Mouse (Mus musculus): ENCODE measurements at regions not wholly inside any gene's neighbourhood (a gene's known extent, or its start where the extent isn't known, plus 50 kb on each side); places are given as distances from the start of the nearest gene placed in this dataset.
A peak's percentile ranks its signal among the peaks of the same experiment; 100 is the strongest.

GRCm38 (mm10) chr12:10178718-10179117 lies 191.1 kb upstream of the Nt5c1b start:
- H3K36me3 ChIP-seq (ENCODE audit: control insufficient read depth, insufficient read depth, low read length): no peaks in the 10 kb centered on the region
- H3K4me1 ChIP-seq (ENCODE audit: control insufficient read depth, insufficient read depth, low read length): no peaks in the 10 kb centered on the region; the same call in 1 of the 2 replicates
- no peak overlapping the region for H3K4me3 ChIP-seq (ENCODE audit: insufficient read depth, low read depth, low read length)
- TF ChIP-seq POLR2A (IDR thresholded peaks at IDR 0.05; ENCODE audit: low read depth, low read length) (no peak), CTCF (conservative IDR thresholded peaks at IDR 0.05; ENCODE audit: insufficient read depth, insufficient read length, low read depth, low read length) (no peak)
- no peak for DNase-seq
- no peaks in the 10 kb centered on the region for H3K27me3 ChIP-seq (replicated peaks; ENCODE audit: control insufficient read depth, insufficient read depth, low read length)
- WGBS: 90% methylated on average over 4 of the region's 4 CpGs
- no peak overlapping the region for H3K27ac ChIP-seq (ENCODE audit: insufficient read depth, low read depth, low read length)

- Histone ChIP-seq H3K4me1 (ENCODE audit: control insufficient read depth, insufficient read depth, low read length) (no peaks in the 10 kb centered on the region; the same call in 1 of the 2 replicates), H3K27me3 (replicated peaks; ENCODE audit: control insufficient read depth, insufficient read depth, low read length) (no peaks in the 10 kb centered on the region), H3K36me3 (ENCODE audit: control insufficient read depth, insufficient read depth, low read length) (no peaks in the 10 kb centered on the region), H3K27ac (ENCODE audit: insufficient read depth, low read depth, low read length) (no peak overlapping the region), H3K4me3 (ENCODE audit: insufficient read depth, low read depth, low read length) (no peak overlapping the region)
- TF ChIP-seq POLR2A (IDR thresholded peaks at IDR 0.05; ENCODE audit: low read depth, low read length) (no peak), CTCF (conservative IDR thresholded peaks at IDR 0.05; ENCODE audit: insufficient read depth, insufficient read length, low read depth, low read length) (no peak)
- no peak for DNase-seq
- WGBS: 25% methylated on average over 1 of the region's 1 CpGs
Measured at GRCm38 (mm10) chr12:10179147-10179814, 190.5 kb upstream of the Nt5c1b start.

- Histone ChIP-seq H3K4me1 (ENCODE audit: control insufficient read depth, insufficient read depth, low read length) (no peaks in the 10 kb centered on the region; the same call in 1 of the 2 replicates), H3K27ac (ENCODE audit: insufficient read depth, low read depth, low read length) (no peak overlapping the region), H3K27me3 (replicated peaks; ENCODE audit: control insufficient read depth, insufficient read depth, low read length) (no peaks in the 10 kb centered on the region), H3K36me3 (ENCODE audit: control insufficient read depth, insufficient read depth, low read length) (no peaks in the 10 kb centered on the region), H3K4me3 (ENCODE audit: insufficient read depth, low read depth, low read length) (no peak overlapping the region)
- 75% methylated on average over 3 of the region's 3 CpGs for WGBS
- no peak for DNase-seq
- TF ChIP-seq CTCF (conservative IDR thresholded peaks at IDR 0.05; ENCODE audit: insufficient read depth, insufficient read length, low read depth, low read length): no peak
- TF ChIP-seq POLR2A (IDR thresholded peaks at IDR 0.05; ENCODE audit: low read depth, low read length): no peak
Measured at GRCm38 (mm10) chr12:10179815-10180468, 189.8 kb upstream of the Nt5c1b start.

- Histone ChIP-seq H3K36me3 (ENCODE audit: control insufficient read depth, insufficient read depth, low read length) (no peaks in the 10 kb centered on the region), H3K27ac (ENCODE audit: insufficient read depth, low read depth, low read length) (no peak overlapping the region), H3K27me3 (replicated peaks; ENCODE audit: control insufficient read depth, insufficient read depth, low read length) (no peaks in the 10 kb centered on the region), H3K4me3 (ENCODE audit: insufficient read depth, low read depth, low read length) (no peak overlapping the region), H3K4me1 (ENCODE audit: control insufficient read depth, insufficient read depth, low read length) (no peaks in the 10 kb centered on the region; the same call in 1 of the 2 replicates)
- DNase-seq: peak; percentile 49
- no peak for TF ChIP-seq CTCF (conservative IDR thresholded peaks at IDR 0.05; ENCODE audit: insufficient read depth, insufficient read length, low read depth, low read length)
- no peak for TF ChIP-seq POLR2A (IDR thresholded peaks at IDR 0.05; ENCODE audit: low read depth, low read length)
Measured at GRCm38 (mm10) chr12:10182589-10182988, 187.2 kb upstream of the Nt5c1b start.

GRCm38 (mm10) chr12:10186576-10186975 lies 183.2 kb upstream of the Nt5c1b start:
- Histone ChIP-seq H3K4me1 (ENCODE audit: control insufficient read depth, insufficient read depth, low read length) (peaks cover 4% of the 10 kb centered on the region; the same call in 1 of the 2 replicates), H3K27ac (ENCODE audit: insufficient read depth, low read depth, low read length) (no peak overlapping the region), H3K4me3 (ENCODE audit: insufficient read depth, low read depth, low read length) (no peak overlapping the region), H3K36me3 (ENCODE audit: control insufficient read depth, insufficient read depth, low read length) (no peaks in the 10 kb centered on the region), H3K27me3 (replicated peaks; ENCODE audit: control insufficient read depth, insufficient read depth, low read length) (no peaks in the 10 kb centered on the region)
- TF ChIP-seq CTCF (conservative IDR thresholded peaks at IDR 0.05; ENCODE audit: insufficient read depth, insufficient read length, low read depth, low read length): no peak
- TF ChIP-seq POLR2A (IDR thresholded peaks at IDR 0.05; ENCODE audit: low read depth, low read length): no peak
- no peak for DNase-seq

GRCm38 (mm10) chr12:10189746-10190145 lies 180.0 kb upstream of the Nt5c1b start:
- Histone ChIP-seq H3K36me3 (ENCODE audit: control insufficient read depth, insufficient read depth, low read length) (no peaks in the 10 kb centered on the region), H3K4me1 (ENCODE audit: control insufficient read depth, insufficient read depth, low read length) (peaks cover 4% of the 10 kb centered on the region; the same call in 1 of the 2 replicates), H3K4me3 (ENCODE audit: insufficient read depth, low read depth, low read length) (no peak overlapping the region), H3K27ac (ENCODE audit: insufficient read depth, low read depth, low read length) (no peak overlapping the region), H3K27me3 (replicated peaks; ENCODE audit: control insufficient read depth, insufficient read depth, low read length) (no peaks in the 10 kb centered on the region)
- TF ChIP-seq POLR2A (IDR thresholded peaks at IDR 0.05; ENCODE audit: low read depth, low read length): no peak
- no peak for TF ChIP-seq CTCF (conservative IDR thresholded peaks at IDR 0.05; ENCODE audit: insufficient read depth, insufficient read length, low read depth, low read length)
- peak; percentile 75 for DNase-seq
- WGBS: 60% methylated on average over 2 of the region's 2 CpGs

GRCm38 (mm10) chr12:10197906-10198460 lies 171.8 kb upstream of the Nt5c1b start:
- H3K4me3 ChIP-seq (ENCODE audit: insufficient read depth, low read depth, low read length): no peak overlapping the region
- H3K27me3 ChIP-seq (replicated peaks; ENCODE audit: control insufficient read depth, insufficient read depth, low read length): no peaks in the 10 kb centered on the region
- H3K36me3 ChIP-seq (ENCODE audit: control insufficient read depth, insufficient read depth, low read length): no peaks in the 10 kb centered on the region
- no peak for TF ChIP-seq CTCF (conservative IDR thresholded peaks at IDR 0.05; ENCODE audit: insufficient read depth, insufficient read length, low read depth, low read length)
- TF ChIP-seq POLR2A (IDR thresholded peaks at IDR 0.05; ENCODE audit: low read depth, low read length): no peak
- H3K4me1 ChIP-seq (ENCODE audit: control insufficient read depth, insufficient read depth, low read length): no peaks in the 10 kb centered on the region
- DNase-seq: no peak
- H3K27ac ChIP-seq (ENCODE audit: insufficient read depth, low read depth, low read length): no peak overlapping the region
- WGBS: 58% methylated on average over 3 of the region's 3 CpGs
